Mouse (Mus musculus) layer of hippocampus, adult 6 months (tissue): ENCODE data around the gene Alkbh4. TPM values are rescaled to one million over a fixed set of nuclear protein-coding genes. Genes with fewer than 3 reads are reported as not detected.

ENCODE experiments used
- long read RNA-seq, 2 experiments: library from polyadenylated mRNA; unstranded; transcript quantifications; one replicate each; pipeline ENCODE4 v2.0.0; 2019 to 2020
- microRNA-seq: library from miRNA; unstranded; fragments of <30 nt; microRNA quantifications from one replicate; pipeline ENCODE4 v1.2.0, GENCODE M21; 2020
- polyA plus RNA-seq: library from polyadenylated mRNA; unstranded; fragments of <200 nt; fragmentation: Nextera tagmentation; gene quantifications from 2 replicates; pipeline ENCODE4 v1.2.3, GENCODE M21; 2021

Alkbh4 gene
- 10.3 and 10.5 TPM in 2 replicates for polyA plus RNA-seq
- long read RNA-seq, experiment 1, transcript Alkbh4-201 (3 exons, 1,773 nt), result major isoform, 12 of 18 reads
- long read RNA-seq, experiment 1, partial matches to known transcripts, result 0 of 18 reads
- long read RNA-seq, experiment 1, other reads (novel, unspliced or antisense), result 3 of 18 reads
- long read RNA-seq, experiment 2, transcript Alkbh4-201 (3 exons, 1,773 nt), result major isoform, 26 of 39 reads
- long read RNA-seq, experiment 2, transcript Alkbh4-203 (3 exons, 1,040 nt), result minor isoform, 10 of 39 reads
- long read RNA-seq, experiment 2, partial matches to known transcripts, result 0 of 39 reads
- long read RNA-seq, experiment 2, other reads (novel, unspliced or antisense), result 1 of 39 reads

DNA sequence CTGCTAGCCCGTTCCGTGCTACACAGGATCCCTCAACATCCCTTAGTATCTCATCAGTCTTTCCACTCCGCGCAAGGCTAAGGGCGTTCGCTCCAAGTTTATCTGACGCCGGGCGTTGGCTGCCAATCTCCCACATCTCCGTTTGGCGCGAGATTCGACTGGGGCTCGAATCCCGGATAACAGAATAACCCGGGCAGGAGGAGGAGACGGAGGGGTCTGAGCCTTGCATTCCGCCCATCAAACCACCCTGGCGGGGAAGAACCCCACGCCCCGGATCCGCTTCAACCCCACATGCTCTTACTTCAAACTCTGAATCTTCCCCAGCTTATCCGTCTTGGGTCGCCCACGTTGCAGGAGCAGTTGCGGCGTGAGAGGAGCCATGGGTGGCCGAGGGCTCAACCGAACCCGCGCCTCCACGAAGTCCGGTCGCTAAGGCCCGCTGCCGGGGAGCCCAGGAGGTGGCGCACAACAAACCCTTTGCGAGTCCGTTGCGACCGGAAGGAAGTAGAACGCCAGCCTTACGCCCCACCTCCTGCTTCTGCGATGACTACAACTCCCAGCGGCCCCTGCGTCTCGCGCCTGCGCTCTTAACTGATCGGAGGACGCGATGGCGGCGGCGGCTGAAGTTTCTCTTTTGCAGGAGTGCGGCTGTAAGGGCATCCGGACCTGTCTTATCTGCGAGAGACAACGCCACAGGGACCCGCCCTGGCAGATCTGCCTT, at the start of gene Alkbh4, which contains the start of gene Lrwd1:
TSS of gene Alkbh4 (plus strand) at position 576 of the 721 bp plus-strand sequence.
TSS of gene Lrwd1 (minus strand) at position 504 of the 721 bp plus-strand sequence.

DNA sequence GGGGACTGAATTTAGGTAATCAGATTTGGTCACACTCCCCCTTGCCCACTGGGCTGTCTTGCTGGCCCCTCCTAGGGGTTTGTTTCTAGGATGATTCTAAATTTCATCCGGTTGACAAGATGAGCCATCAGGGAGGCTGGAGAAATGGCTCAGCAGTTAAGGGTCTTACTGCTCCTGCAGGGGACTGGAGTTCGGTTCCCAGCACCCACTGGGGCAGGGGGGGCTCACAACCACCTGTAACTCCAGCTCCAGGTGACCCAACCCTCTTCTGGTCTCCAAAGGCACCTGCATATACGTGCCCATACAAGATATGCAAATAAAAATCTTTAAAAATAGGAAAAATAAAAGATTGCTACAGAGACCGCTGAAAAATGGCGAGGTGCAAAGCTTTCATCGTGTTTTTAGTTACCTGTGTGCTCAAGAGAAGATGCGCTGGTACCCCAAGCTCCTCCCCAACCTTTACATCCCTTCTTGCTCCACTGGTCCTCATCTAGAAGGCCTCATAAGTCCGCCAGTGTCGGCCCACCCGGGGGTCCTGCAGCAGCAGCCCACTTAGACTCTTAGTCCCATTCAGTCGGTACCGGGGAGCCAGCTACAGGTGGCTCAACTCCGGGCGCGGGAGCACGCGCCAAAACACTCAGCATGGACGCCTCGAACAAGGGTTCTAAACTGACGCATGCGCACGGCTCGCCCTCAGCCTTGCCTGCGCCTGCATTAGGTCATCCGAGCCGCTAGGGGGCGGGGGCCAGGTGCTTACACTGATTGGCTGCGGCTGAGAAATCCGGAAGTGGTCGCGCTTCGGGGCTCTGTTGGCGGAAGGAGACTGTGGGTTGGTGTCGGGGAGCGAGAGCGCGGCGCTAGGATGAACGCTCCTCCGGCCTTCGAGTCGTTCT, 19.8 kb upstream of the Alkbh4 start, which contains the start of gene Polr2j:
TSS of gene Polr2j (plus strand) at position 741 of the 893 bp plus-strand sequence.

DNA sequence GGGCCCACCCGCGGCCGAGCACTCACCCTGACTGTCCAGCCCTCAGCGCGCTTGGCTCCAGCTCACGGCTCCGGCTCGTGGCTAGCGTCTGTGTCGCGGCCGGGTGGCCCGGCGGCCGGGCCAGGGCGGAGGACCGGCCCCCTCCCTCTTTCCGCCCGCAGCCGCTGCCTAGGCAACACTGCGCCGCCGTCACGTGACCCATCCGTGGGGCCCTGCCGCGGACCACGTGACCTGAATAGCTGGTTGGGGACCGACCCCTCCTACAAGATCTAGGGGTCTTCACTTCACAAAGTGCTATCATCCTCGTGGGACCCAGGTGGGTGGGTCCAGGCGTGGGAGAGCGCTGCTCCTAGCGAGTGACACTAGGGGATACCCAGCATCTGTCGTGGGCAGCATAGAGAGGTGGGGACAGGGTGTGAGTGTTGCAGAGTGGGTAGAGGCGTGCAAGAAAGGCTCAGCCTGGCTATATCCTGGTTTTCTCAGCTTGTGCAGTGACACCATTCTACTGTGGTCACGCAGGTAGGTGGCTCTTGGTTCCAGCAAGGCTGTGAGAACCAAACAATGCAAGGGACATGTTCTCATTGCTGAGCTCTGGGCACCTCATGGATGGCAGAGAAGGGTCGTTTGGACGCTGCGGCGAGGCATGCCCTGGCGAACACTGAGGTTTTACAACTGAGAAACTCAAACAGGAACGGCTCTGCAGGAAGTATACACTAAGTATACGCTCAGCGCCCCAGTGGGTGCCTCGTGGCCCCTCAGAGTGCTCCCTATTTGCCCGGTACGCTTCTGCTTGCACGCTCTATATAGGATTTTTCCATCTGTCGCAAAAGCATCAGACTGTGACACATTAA, 34.8 kb downstream of the Alkbh4 start, which contains the start of gene Orai2:
TSS of gene Orai2 (minus strand) at position 202 of the 851 bp plus-strand sequence.

Small RNA genes lying within 50 kb of the gene (microRNA-seq; reads per million reads assigned to microRNA genes)
- gene Mir7035, result not detected

Other genes with a start within 250 kb of the Alkbh4 start
- gene Hspb1, start 248.2 kb upstream of the Alkbh4 start, polyA plus RNA-seq, result 28.3 and 33.6 TPM in 2 replicates
- gene Ywhag, start 201.5 kb upstream of the Alkbh4 start, polyA plus RNA-seq, result 463 and 554 TPM in 2 replicates
- 0.93 and 0.94 TPM in 2 replicates for gene Ssc4d, start 161.6 kb upstream of the Alkbh4 start, polyA plus RNA-seq
- gene Zp3, start 156.0 kb upstream of the Alkbh4 start, polyA plus RNA-seq, result 0.18 and 0.56 TPM in 2 replicates
- 7.4 and 7.7 TPM in 2 replicates for gene Dtx2, start 141.3 kb upstream of the Alkbh4 start, polyA plus RNA-seq
- gene Upk3b, start 97.7 kb upstream of the Alkbh4 start, polyA plus RNA-seq, result not detected in 2 replicates
- gene Upk3bl, start 81.7 kb upstream of the Alkbh4 start, polyA plus RNA-seq, result 0.53 and 0.93 TPM in 2 replicates
- gene Rasa4, start 52.2 kb upstream of the Alkbh4 start, polyA plus RNA-seq, result 1.7 and 2.0 TPM in 2 replicates
- 153 and 176 TPM in 2 replicates for gene Polr2j, start 19.5 kb upstream of the Alkbh4 start, polyA plus RNA-seq
- 5.6 and 6.3 TPM in 2 replicates for gene Lrwd1, start 72 bp upstream of the Alkbh4 start, polyA plus RNA-seq
- 79.5 and 83.7 TPM in 2 replicates for gene Orai2, start 34.6 kb downstream of the Alkbh4 start, polyA plus RNA-seq
- 32.3 and 36.3 TPM in 2 replicates for gene Prkrip1, start 62.8 kb downstream of the Alkbh4 start, polyA plus RNA-seq
- gene Sh2b2, start 110.4 kb downstream of the Alkbh4 start, polyA plus RNA-seq, result 0.90 and 1.5 TPM in 2 replicates